8 mouse cellular contexts compared by ENCODE assay signal in genomic region chr3:65392421-65392817, GRCm38 (mm10). TPM values are rescaled to one million over a fixed set of nuclear protein-coding genes. Genes with fewer than 3 reads are reported as not detected.
DNase-seq lines count a peak whose midpoint lies in the region; ATAC-seq and TF ChIP-seq lines count a peak whose summit lies in the region.

Gene Ssr3, minus strand, starts transcription at chr3:65392623.

- TF ChIP-seq CTCF in lung, adult 2 months (IDR thresholded peaks at IDR 0.05; ENCODE audit: insufficient read depth, low read length), result no peak

- H3K27me3 ChIP-seq in forebrain, embryonic 15.5 days, result no peaks in the 10 kb centered on the region

- H3K27ac ChIP-seq in ES-E14 (ENCODE audit: insufficient read depth, low read depth, low read length, poor library complexity, severe bottlenecking), result peak within 1 kb of the TSS; percentile 66
- H3K27ac ChIP-seq in forebrain, embryonic 15.5 days (replicated peaks), result peak within 1 kb of the TSS; percentile 84

- H3K4me3 ChIP-seq in ES-E14 (ENCODE audit: insufficient read depth in 1 of 2, low read depth in 1 of 2, low read length in 2 of 2, poor library complexity in 1 of 2, severe bottlenecking in 1 of 2), result peak within 1 kb of the TSS; percentile 94 to 99
- H3K4me3 ChIP-seq in forebrain, embryonic 15.5 days, result peak within 1 kb of the TSS; percentile 73
- H3K4me3 ChIP-seq in lung, adult 2 months (replicated peaks; ENCODE audit: extremely low read depth, low read depth, low read length), result peak within 1 kb of the TSS; percentile 98

- TF ChIP-seq POLR2A in lung, adult 2 months (IDR thresholded peaks at IDR 0.05; ENCODE audit: borderline replicate concordance, extremely low read depth, low read depth, low read length), result peak; percentile 90

- in situ Hi-C loops in ES-E14 (cut with MboI; ENCODE audit: low sequenced_read_pairs in 2 of 2, unreplicated experiment in 2 of 2), result no loop called here

- DNase-seq in ES-E14 (ENCODE audit: low read depth, low spot score), result peak; percentile 89
- peak; percentile 97 for DNase-seq in cerebellum, adult 11-12 months
- peak; percentile 95 for DNase-seq in heart, postnatal 25 days (ENCODE audit: low spot score)
- peak; percentile 97 to 99 for DNase-seq in layer of hippocampus, adult 18-20 months (ENCODE audit: low spot score in 2 of 2)
- peak; percentile 92 for DNase-seq in lung, adult 2 months
- peak; percentile 92 to 94 for DNase-seq in thymus, adult 18-20 months

- under 1% methylated on average over 36 of the region's 36 CpGs for WGBS in forebrain, embryonic 15.5 days
- WGBS in lung, adult 2 months, result under 1% methylated on average over 36 of the region's 36 CpGs

- intact Hi-C loops in heart, postnatal 25 days (cut with DNase I), result loop anchor here (5.0 kb wide), 2 partner anchors 135 to 270 kb away; partner anchors contain the start of gene Tiparp

- peaks cover 2 to 7% of the 10 kb centered on the region in 2 experiments; a peak in 1 of 4 replicates for H3K4me1 ChIP-seq in ES-E14 (ENCODE audit: control insufficient read depth in 2 of 2, insufficient read depth in 2 of 2, low read length in 2 of 2, poor library complexity in 1 of 2)
- H3K4me1 ChIP-seq in forebrain, embryonic 15.5 days, result peaks cover 13% of the 10 kb centered on the region
- H3K4me1 ChIP-seq in lung, adult 2 months (ENCODE audit: control insufficient read depth, insufficient read depth, low read length), result peaks cover 3% of the 10 kb centered on the region; the same call in 1 of the 2 replicates

- peaks cover 13% of the 10 kb centered on the region for H3K36me3 ChIP-seq in ES-E14 (ENCODE audit: control insufficient read depth, insufficient read depth, low read length, poor library complexity, severe bottlenecking)
- H3K36me3 ChIP-seq in forebrain, embryonic 15.5 days, result peaks cover 18% of the 10 kb centered on the region

- peak within 1 kb of the TSS; percentile 74 for H3K4me2 ChIP-seq in forebrain, embryonic 15.5 days (replicated peaks)

- no peaks in the 10 kb centered on the region for H3K9me3 ChIP-seq in ES-E14 (ENCODE audit: control insufficient read depth, insufficient read depth, low read depth, low read length)
- no peaks in the 10 kb centered on the region for H3K9me3 ChIP-seq in forebrain, embryonic 15.5 days

- peak within 1 kb of the TSS; percentile 96 for H3K9ac ChIP-seq in ES-E14 (ENCODE audit: insufficient read depth, low read depth, low read length, poor library complexity, severe bottlenecking)
- H3K9ac ChIP-seq in forebrain, embryonic 15.5 days (replicated peaks), result peak within 1 kb of the TSS; percentile 89

- ATAC-seq in forebrain, embryonic 15.5 days (replicated peaks), result peak; percentile 100
- ATAC-seq in neutrophil, adult 5-6 weeks (ENCODE audit: extremely low read depth, insufficient number of reproducible peaks, low FRiP score, poor library complexity, severe bottlenecking), result peak; percentile 99

TF ChIP-seq in ES-E14, 5 proteins besides CTCF, POLR2A, EP300 and RAD21:
- TF ChIP-seq CHD2 (IDR thresholded peaks at IDR 0.05; ENCODE audit: low read depth, low read length) (peak; percentile 71), MAFK (IDR thresholded peaks at IDR 0.05; ENCODE audit: insufficient read depth, low read depth, low read length) (no peak), ZC3H11A (IDR thresholded peaks at IDR 0.05; ENCODE audit: borderline replicate concordance, low read depth, low read length) (no peak), ZNF384 (IDR thresholded peaks at IDR 0.05; ENCODE audit: low read depth, low read length) (no peak), HCFC1 (IDR thresholded peaks at IDR 0.05; ENCODE audit: borderline replicate concordance, insufficient read depth, low read length) (peak; percentile 91)

RNA-seq across cellular contexts. Expression of gene Ssr3, which starts in this region (rescaled TPM):
- 224 and 251 TPM in 2 replicates for total RNA-seq in ES-E14 (2012; rRNA removed)
- 157 and 162 TPM in 2 replicates for polyA plus RNA-seq in forebrain, embryonic 15.5 days (2015; fragmentation: Nextera tagmentation; extraction: Ambion mirVana)
- 100 to 1,000 TPM; 117 to 128 TPM for total RNA-seq in heart, postnatal 25 days (2021)
- 100 to 1,000 TPM; 110 to 115 TPM for total RNA-seq in layer of hippocampus, adult 18-20 months (2021)
- 44.2 and 69.4 TPM in 2 replicates for polyA plus RNA-seq in lung, adult 2 months (2012; rRNA removed)
- 87.2 and 95.2 TPM in 2 replicates for total RNA-seq in neutrophil, adult 5-6 weeks (2017)

Comparison
In these comparisons a context has a peak if more than half of its experiments do, and no peak if none do; other contexts are left out.
1. Peak in every context shown above with its lines: DNase-seq, ATAC-seq, H3K4me3 ChIP-seq and H3K27ac ChIP-seq.